Mouse (Mus musculus): ENCODE measurements around the gene Nucb2.

The Nucb2 gene

GRCm38 (mm10) chr7:116524577-116524976 is 20.4 kb downstream of the Nucb2 start:
- DNase-seq (ENCODE audit: low spot score) = peak; percentile 12

GRCm38 (mm10) chr7:116529793-116530192 is 25.6 kb downstream of the Nucb2 start:
- no peak for DNase-seq (ENCODE audit: low spot score)

- DNase-seq (ENCODE audit: low spot score) = no peak
Observed at GRCm38 (mm10) chr7:116530470-116530869, 26.3 kb downstream of the Nucb2 start.

- peak; percentile 43 for DNase-seq (ENCODE audit: low spot score)
Observed at GRCm38 (mm10) chr7:116531311-116531710, 27.1 kb downstream of the Nucb2 start.

DNA sequence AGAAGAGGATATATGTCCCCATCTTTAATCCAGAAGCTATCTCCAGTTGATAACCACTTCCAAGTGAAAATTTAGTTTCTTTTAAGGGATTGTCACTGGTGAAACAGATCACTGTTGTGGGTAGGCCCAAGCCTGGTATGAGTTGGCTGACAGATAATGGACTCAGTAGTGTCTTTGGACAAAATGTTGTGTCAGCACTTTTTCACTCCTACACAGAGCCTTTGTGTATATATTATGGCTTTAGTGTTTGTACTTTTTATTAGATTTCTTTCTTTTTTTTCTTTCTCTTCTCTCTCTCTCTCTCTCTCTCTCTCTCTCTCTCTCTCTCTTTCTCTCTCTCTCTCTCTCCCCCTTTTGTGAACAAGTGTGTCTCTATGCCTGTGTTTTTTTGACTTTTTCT is 52.7 kb downstream of the Nucb2 start:
- no peak for DNase-seq (ENCODE audit: low spot score)

- no peak for DNase-seq (ENCODE audit: low spot score)
Observed at GRCm38 (mm10) chr7:116574551-116574950, 70.4 kb downstream of the Nucb2 start.

Data from adipocyte (in vitro differentiated cells).